Mouse (Mus musculus) embryo, embryonic 9.5 days (tissue): ENCODE measurements around the gene Bicdl2.

Experiments used
- DNase-seq: peaks from one replicate; pipeline ENCODE4 v3.0.0-alpha.2; 2017; ENCODE audit errors: extremely low spot score

The Bicdl2 gene

GRCm38 (mm10) chr17:23717003-23717402 lies 56.7 kb downstream of the Bicdl2 start:
- no peak for DNase-seq
